Mouse (Mus musculus) left cerebral cortex, postnatal 10 days (tissue): ENCODE results near the gene Bpifa2. TPM values are rescaled to one million over a fixed set of nuclear protein-coding genes. Genes with fewer than 3 reads are reported as not detected.
"Not testable (repeated sequence)": the region's sequence is repeated elsewhere in the genome, so short reads cannot be mapped to it uniquely, and the experiment has no call there.

Source experiments
- DNase-seq, 2 experiments: peaks; one replicate each; pipeline ENCODE4 v3.0.0; 2021 to 2022; ENCODE audit warnings: low spot score in 2 of 2, mixed read lengths in 1 of 2; ENCODE audit errors: extremely low spot score in 1 of 2
- intact Hi-C: fragments of 180-260 bp; cut with DNase I; formaldehyde crosslinking; loops from one replicate; pipeline ENCODE4 v1.15.1; 2025
- total RNA-seq, 2 experiments: library from RNA; stranded (reverse); gene quantifications; 2 replicates each; pipeline ENCODE4 v1.2.3; 2021

The Bpifa2 gene
- not detected for total RNA-seq

DNA sequence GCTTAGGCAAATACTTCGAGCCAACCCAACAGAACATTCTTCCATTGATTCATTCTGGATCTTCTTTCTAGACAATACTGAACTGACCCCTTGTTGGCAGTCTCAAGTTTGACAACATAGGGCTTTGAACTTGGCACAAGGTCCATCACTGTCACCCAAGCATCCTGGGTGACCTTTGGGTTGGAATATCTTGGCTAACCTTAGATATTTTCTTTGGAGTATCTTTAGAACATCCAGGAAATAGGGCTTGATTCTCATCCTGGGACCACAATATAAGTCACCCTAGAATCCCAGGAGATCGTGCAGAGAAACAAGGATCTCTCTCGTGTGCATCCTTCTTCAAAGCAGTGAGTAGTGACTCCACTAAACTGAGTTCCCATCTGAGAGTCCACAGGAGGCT, at the start of gene Bpifa2:
TSS of gene Bpifa2 (plus strand) at position 301 of the 400 bp plus-strand sequence.
- intact Hi-C loops = no loop called here
- DNase-seq = no peak

GRCm38 (mm10) chr2:153962821-153963331, 45.2 kb upstream of the Bpifa2 start:
- DNase-seq = no peak

GRCm38 (mm10) chr2:153963334-153963733, 44.7 kb upstream of the Bpifa2 start:
- intact Hi-C loops = no loop called here
- no peak for DNase-seq

More at GRCm38 (mm10) chr2:153962821-153963331, 45.2 kb upstream of the Bpifa2 start:
- intact Hi-C loops = no loop called here

DNA sequence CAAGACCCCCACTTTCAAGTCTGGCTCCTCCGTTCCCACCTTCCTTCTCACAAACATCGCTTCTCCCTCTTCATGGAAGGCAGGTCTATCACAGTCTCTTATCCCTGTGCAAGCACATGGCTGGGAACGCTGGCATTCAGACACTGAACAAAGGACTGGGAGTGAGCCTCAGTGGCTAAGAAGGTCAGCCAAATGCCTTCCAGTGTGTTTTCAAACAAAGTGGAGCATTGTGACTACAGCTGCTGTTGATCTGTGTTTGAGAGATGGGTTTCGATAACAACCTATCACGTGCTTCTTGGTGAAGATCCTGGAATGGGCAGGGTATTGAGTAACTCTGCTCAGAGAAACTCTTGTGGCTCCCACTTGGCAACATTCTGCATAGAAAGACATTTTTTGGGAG, 37.8 kb upstream of the Bpifa2 start:
- DNase-seq = no peak
- intact Hi-C loops = no loop called here

DNA sequence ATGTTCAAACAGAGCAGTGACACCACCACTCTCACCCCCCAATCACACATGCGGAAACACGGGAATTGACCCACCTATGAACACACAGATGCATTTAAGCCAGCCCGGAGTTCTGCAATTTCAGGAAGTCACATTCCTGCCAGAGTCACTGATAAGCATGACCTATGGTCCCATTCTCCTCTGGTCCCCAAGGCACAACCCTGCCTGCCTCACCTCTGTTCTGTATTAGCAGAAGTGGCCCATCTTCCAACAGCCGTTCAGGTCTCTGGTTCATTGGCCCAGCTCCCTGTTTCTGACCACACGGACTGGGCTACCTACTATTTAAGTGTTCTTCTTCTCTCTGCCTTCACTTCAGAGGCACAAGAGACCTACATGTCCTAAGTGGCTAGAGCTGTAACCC, 33.5 kb upstream of the Bpifa2 start, which contains the start of gene Bpifa6:
TSS of gene Bpifa6 (plus strand) at position 364 of the 400 bp plus-strand sequence.
- no peak for DNase-seq
- intact Hi-C loops = no loop called here

GRCm38 (mm10) chr2:153995770-153996169, 12.3 kb upstream of the Bpifa2 start:
- intact Hi-C loops = no loop called here
- peak; percentile 36 to 75 for DNase-seq

GRCm38 (mm10) chr2:154000501-154000900, 7.6 kb upstream of the Bpifa2 start:
- intact Hi-C loops = no loop called here
- no peak for DNase-seq

DNA sequence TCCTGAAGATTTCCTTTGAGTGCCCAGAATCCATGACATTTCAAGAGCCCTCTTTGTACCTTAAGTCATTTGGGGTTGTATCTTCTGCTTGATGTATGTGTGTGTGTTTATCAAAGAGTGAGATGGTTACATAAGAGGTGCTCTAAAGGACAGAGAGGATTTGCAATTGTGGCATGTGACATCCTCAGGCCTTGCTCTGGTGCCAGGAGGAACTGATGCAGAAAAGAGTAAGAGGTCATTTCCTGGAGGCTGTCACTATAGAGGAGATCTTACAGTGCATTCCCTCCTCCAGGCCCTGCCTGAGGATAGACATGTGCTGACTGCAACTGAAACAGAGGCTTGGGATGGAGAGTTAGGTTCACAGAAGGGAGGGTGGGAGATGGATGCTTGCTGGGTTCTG, 7.0 kb upstream of the Bpifa2 start:
- intact Hi-C loops = no loop called here
- no peak for DNase-seq

- intact Hi-C loops = no loop called here
- no peak for DNase-seq
Measured at GRCm38 (mm10) chr2:154004456-154004855, 3.6 kb upstream of the Bpifa2 start.

- no peak for DNase-seq
Measured at GRCm38 (mm10) chr2:154005094-154005493, 3.0 kb upstream of the Bpifa2 start.

GRCm38 (mm10) chr2:154005734-154006133, 2.3 kb upstream of the Bpifa2 start:
- intact Hi-C loops = no loop called here
- DNase-seq = no peak

More at GRCm38 (mm10) chr2:154005094-154005493, 3.0 kb upstream of the Bpifa2 start:
- intact Hi-C loops = no loop called here

DNA sequence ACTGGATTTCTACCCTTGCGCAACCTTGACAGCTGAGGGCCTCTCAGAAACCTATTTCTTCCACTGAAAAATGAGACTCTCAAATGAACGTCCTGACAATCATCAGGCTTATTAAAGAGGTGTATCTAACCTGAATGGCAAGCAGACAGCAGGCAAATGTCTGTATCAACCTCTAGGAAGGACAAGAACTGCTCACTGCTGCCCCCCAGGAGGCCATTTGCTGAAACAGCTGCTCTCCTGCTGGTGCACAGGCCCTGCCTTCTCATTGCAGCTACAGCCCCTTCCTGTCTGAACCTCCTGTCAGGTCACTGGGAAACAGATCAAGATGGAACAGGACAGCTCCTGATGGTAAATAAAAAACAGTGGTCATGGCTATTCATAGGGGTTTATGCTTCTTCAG, 1.7 kb upstream of the Bpifa2 start:
- no peak for DNase-seq
- intact Hi-C loops = no loop called here

GRCm38 (mm10) chr2:154007381-154007780, 684 bp upstream of the Bpifa2 start:
- DNase-seq = no peak
- intact Hi-C loops = no loop called here

- intact Hi-C loops = no loop called here
- no peak for DNase-seq
Measured at GRCm38 (mm10) chr2:154017990-154018389, 9.9 kb downstream of the Bpifa2 start.

DNA sequence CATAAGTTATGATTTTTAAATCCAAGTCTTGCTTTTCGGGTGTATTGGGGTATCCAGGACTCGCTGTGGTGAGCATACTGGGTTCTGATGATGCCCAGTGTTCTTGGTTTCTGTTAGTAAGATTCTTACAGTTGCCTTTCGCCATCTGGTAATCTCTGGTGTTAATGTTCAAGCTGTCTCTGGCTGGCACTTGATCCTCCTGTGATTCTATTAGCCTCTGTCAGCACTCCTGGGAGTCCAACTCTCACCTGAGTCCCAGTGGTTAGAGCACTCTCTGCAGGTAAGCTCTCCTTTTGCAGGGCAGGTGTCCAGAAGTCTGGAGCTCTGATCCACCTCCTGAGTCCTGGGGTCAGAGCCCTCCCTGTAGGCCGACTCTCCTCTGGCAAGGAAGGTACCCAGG, 16.6 kb downstream of the Bpifa2 start:
- DNase-seq, intact Hi-C loops: not testable (repeated sequence)

GRCm38 (mm10) chr2:154038932-154039331, 30.9 kb downstream of the Bpifa2 start:
- intact Hi-C loops = no loop called here
- peak in 1 of 2 experiments; percentile 26 for DNase-seq

GRCm38 (mm10) chr2:154044743-154045142, 36.7 kb downstream of the Bpifa2 start:
- intact Hi-C loops = no loop called here

GRCm38 (mm10) chr2:154058690-154059089, 50.6 kb downstream of the Bpifa2 start:
- DNase-seq = no peak
- intact Hi-C loops = no loop called here

More at GRCm38 (mm10) chr2:154044743-154045142, 36.7 kb downstream of the Bpifa2 start:
- DNase-seq = no peak
